8 mouse cellular contexts compared by ENCODE assay signal in the genomic region with DNA sequence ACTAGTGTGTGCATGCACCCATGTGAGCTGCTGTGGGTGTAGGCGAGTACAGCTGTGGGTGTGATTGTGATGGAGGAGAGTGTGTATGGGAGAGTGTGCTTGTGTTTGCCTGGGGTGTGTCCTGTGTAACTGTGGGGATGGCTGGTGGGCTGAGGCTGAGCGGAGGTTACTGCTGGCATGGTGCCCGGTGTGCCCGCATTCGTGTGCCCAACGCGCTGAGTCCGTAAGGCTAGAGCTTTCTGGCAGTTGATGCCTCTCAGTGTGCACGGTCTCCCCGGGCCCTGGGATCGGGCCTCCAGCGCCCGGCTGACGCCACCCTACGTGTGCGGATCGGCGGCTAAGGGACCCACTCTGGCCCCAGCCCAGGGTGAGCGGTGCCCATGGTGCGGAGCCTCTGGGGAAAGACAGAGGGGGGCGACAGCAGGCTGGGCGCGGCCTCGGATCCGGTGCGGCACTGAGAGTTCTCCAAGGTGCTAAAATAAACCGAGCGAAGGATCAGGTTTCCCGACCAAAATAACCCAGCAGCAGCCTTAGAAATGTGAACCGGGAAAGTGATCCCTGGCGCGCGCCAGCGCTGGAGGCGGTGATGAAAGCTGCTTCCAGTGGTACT. TPM values are rescaled to one million over a fixed set of nuclear protein-coding genes. Genes with fewer than 3 reads are reported as not detected.
DNase-seq lines count a peak whose midpoint lies in the region; TF ChIP-seq lines count a peak whose summit lies in the region.

No protein-coding gene starts in this region.

- peaks cover 73% of the 10 kb centered on the region for H3K27me3 ChIP-seq in midbrain, embryonic 10.5 days (ENCODE audit: low read depth, poor library complexity, severe bottlenecking)

- H3K36me3 ChIP-seq in midbrain, embryonic 10.5 days = no peaks in the 10 kb centered on the region

- peaks cover 21% of the 10 kb centered on the region for H3K4me1 ChIP-seq in midbrain, embryonic 10.5 days

- H3K9me3 ChIP-seq in midbrain, embryonic 10.5 days (replicated peaks) = no peaks in the 10 kb centered on the region

- H3K27ac ChIP-seq in midbrain, embryonic 10.5 days (replicated peaks) = no peak overlapping the region

- TF ChIP-seq CTCF in brain, embryonic 14.5 days (IDR thresholded peaks at IDR 0.05; ENCODE audit: borderline replicate concordance, extremely low read depth, insufficient read depth, insufficient read length) = no peak

- 10% methylated on average over 35 of the region's 35 CpGs for WGBS in midbrain, embryonic 10.5 days

- no peak for TF ChIP-seq POLR2A in brain, embryonic 14.5 days (IDR thresholded peaks at IDR 0.05; ENCODE audit: borderline replicate concordance, extremely low read depth, insufficient read depth, insufficient read length, poor library complexity, severe bottlenecking)

- peak; percentile 33 for DNase-seq in layer of hippocampus, adult 11-12 months (ENCODE audit: low spot score)
- DNase-seq in layer of hippocampus, adult 9-10 months (ENCODE audit: low spot score) = no peak
- DNase-seq in brain, embryonic 14.5 days (ENCODE audit: low read depth) = peak; percentile 49
- peak; percentile 65 to 73 for DNase-seq in frontal cortex, postnatal 36 days (ENCODE audit: low spot score in 2 of 2)
- peak; percentile 20 for DNase-seq in hindlimb bud, embryonic 11.5 days (ENCODE audit: extremely low spot score, low read depth, low spot score)
- no peak for DNase-seq in midbrain, embryonic 10.5 days (ENCODE audit: low spot score)
- peak; percentile 60 for DNase-seq in testis, postnatal 10 days (ENCODE audit: low spot score)
- DNase-seq in urinary bladder, postnatal 4 days (ENCODE audit: low spot score in 2 of 2) = no peak

- peak overlapping the region; percentile 37 for H3K4me3 ChIP-seq in midbrain, embryonic 10.5 days

RNA-seq across cellular contexts. Expression of a gene that starts 3.8 kb away (rescaled TPM):
- polyA plus RNA-seq in brain, embryonic 14.5 days (2012; rRNA removed) = 0.33 and 0.86 TPM in 2 replicates
- 1.3 and 1.6 TPM in 2 replicates for polyA plus RNA-seq in midbrain, embryonic 10.5 days (2016; fragmentation: Nextera tagmentation; extraction: Ambion mirVana)

RNA-seq across cellular contexts. Expression of a gene that starts 6.9 kb away (rescaled TPM):
- 20.5 and 21.1 TPM in 2 replicates for polyA plus RNA-seq in brain, embryonic 14.5 days (2012; rRNA removed)
- polyA plus RNA-seq in midbrain, embryonic 10.5 days (2016; fragmentation: Nextera tagmentation; extraction: Ambion mirVana) = 7.1 and 7.8 TPM in 2 replicates

Comparison
In these comparisons a context has a peak if more than half of its experiments do, and no peak if none do; other contexts are left out.
1. DNase-seq: peak in layer of hippocampus, adult 11-12 months (single experiment), brain, embryonic 14.5 days (single experiment), frontal cortex, postnatal 36 days (2 of 2), hindlimb bud, embryonic 11.5 days (single experiment) and testis, postnatal 10 days (single experiment); none in layer of hippocampus, adult 9-10 months (single experiment), midbrain, embryonic 10.5 days (single experiment) and urinary bladder, postnatal 4 days (0 of 2).